Mouse (Mus musculus) heart, adult 2 months (tissue): ENCODE measurements around the gene Gsk3a.

Experiments
- CTCF ChIP-seq: fragments of 200-600 bp; IDR thresholded peaks from 2 replicates; pipeline ENCODE4 v1.8.1; 2022; ENCODE audit warnings: antibody characterized with exemption, mild to moderate bottlenecking, moderate library complexity
- EP300 ChIP-seq: fragments of 200-500 bp; IDR thresholded peaks from 2 replicates; pipeline ENCODE4 v1.6.1; 2011; ENCODE audit warnings: low read depth, low read length, control low read depth; ENCODE audit not compliant: insufficient read depth
- POLR2A ChIP-seq: fragments of 200-500 bp; IDR thresholded peaks from 2 replicates; pipeline ENCODE4 v1.6.1; 2011; ENCODE audit warnings: mild to moderate bottlenecking, low read depth, low read length, control low read depth; ENCODE audit not compliant: insufficient read depth

- TF ChIP-seq EP300 = no peak
- TF ChIP-seq POLR2A = no peak
- TF ChIP-seq CTCF = no peak
These were observed 26.6 kb upstream of the Gsk3a start for GRCm38 (mm10) chr7:25263968-25264870.
